Mouse (Mus musculus): ENCODE measurements at regions not wholly inside any gene's neighbourhood (a gene's known extent, or its start where the extent isn't known, plus 50 kb on each side); places are given as distances from the start of the nearest gene placed in this dataset.

GRCm38 (mm10) chr7:71488016-71488650, 136.8 kb upstream of the Gm10295 start:
- ATAC-seq (ENCODE audit: low TSS enrichment), result peak; percentile 94

GRCm38 (mm10) chr7:71475383-71475782, 124.1 kb upstream of the Gm10295 start:
- no peak for ATAC-seq (ENCODE audit: low TSS enrichment)

GRCm38 (mm10) chr7:71472384-71473141, 121.3 kb upstream of the Gm10295 start:
- peak; percentile 79 for ATAC-seq (ENCODE audit: low TSS enrichment)

GRCm38 (mm10) chr7:71471658-71472383, 120.5 kb upstream of the Gm10295 start:
- ATAC-seq (ENCODE audit: low TSS enrichment), result peak; percentile 74

GRCm38 (mm10) chr7:71471319-71471657, 120.0 kb upstream of the Gm10295 start:
- no peak for ATAC-seq (ENCODE audit: low TSS enrichment)

- ATAC-seq (ENCODE audit: low TSS enrichment), result no peak
These were observed 119.1 kb upstream of the Gm10295 start for GRCm38 (mm10) chr7:71470418-71470817.

- ATAC-seq (ENCODE audit: low TSS enrichment), result no peak
These were observed 118.7 kb upstream of the Gm10295 start for GRCm38 (mm10) chr7:71469951-71470350.

GRCm38 (mm10) chr7:71467436-71468127, 116.3 kb upstream of the Gm10295 start:
- ATAC-seq (ENCODE audit: low TSS enrichment), result no peak

GRCm38 (mm10) chr7:71464127-71464526, 112.8 kb upstream of the Gm10295 start:
- no peak for ATAC-seq (ENCODE audit: low TSS enrichment)

- ATAC-seq (ENCODE audit: low TSS enrichment), result no peak
These were observed 112.3 kb upstream of the Gm10295 start for GRCm38 (mm10) chr7:71463565-71463964.

GRCm38 (mm10) chr7:71459805-71460204, 108.5 kb upstream of the Gm10295 start:
- no peak for ATAC-seq (ENCODE audit: low TSS enrichment)

GRCm38 (mm10) chr7:71458104-71458754, 106.9 kb upstream of the Gm10295 start:
- ATAC-seq (ENCODE audit: low TSS enrichment), result no peak

- no peak for ATAC-seq (ENCODE audit: low TSS enrichment)
These were observed 106.3 kb upstream of the Gm10295 start for GRCm38 (mm10) chr7:71457409-71458103.

- ATAC-seq (ENCODE audit: low TSS enrichment), result no peak
These were observed 105.1 kb upstream of the Gm10295 start for GRCm38 (mm10) chr7:71456421-71456820.

- ATAC-seq (ENCODE audit: low TSS enrichment), result no peak
These were observed 89.3 kb upstream of the Gm10295 start for GRCm38 (mm10) chr7:71440330-71441240.

GRCm38 (mm10) chr7:71425982-71426381, 74.7 kb upstream of the Gm10295 start:
- no peak for ATAC-seq (ENCODE audit: low TSS enrichment)

- no peak for ATAC-seq (ENCODE audit: low TSS enrichment)
These were observed 68.0 kb upstream of the Gm10295 start for GRCm38 (mm10) chr7:71419261-71419660.

- ATAC-seq (ENCODE audit: low TSS enrichment), result no peak
These were observed 67.6 kb upstream of the Gm10295 start for GRCm38 (mm10) chr7:71418856-71419255.

GRCm38 (mm10) chr7:71414756-71415155, 63.5 kb upstream of the Gm10295 start:
- ATAC-seq (ENCODE audit: low TSS enrichment), result no peak

GRCm38 (mm10) chr7:71413121-71413520, 61.8 kb upstream of the Gm10295 start:
- ATAC-seq (ENCODE audit: low TSS enrichment), result no peak
